Mouse (Mus musculus): ENCODE measurements around the gene Mettl9. TPM values are rescaled to one million over a fixed set of nuclear protein-coding genes. Genes with fewer than 3 reads are reported as not detected.

Mettl9 gene
- total and polyA plus RNA-seq, 3 experiments, result 25.8 to 75.0 (median 44.3) TPM

GRCm38 (mm10) chr7:121003793-121004418 lies 30.3 kb upstream of the Mettl9 start:
- in situ Hi-C loops (cut with MboI; ENCODE audit: low pct_ligation_motif_present, low pct_unique_long_range_greater_than_20kb, low sequenced_read_pairs) (no loop called here), dilution Hi-C loops (cut with MboI; ENCODE audit: extremely low pct_ligation_motif_present, extremely low pct_unique_long_range_greater_than_20kb, low sequenced_read_pairs) (no loop called here)
- Histone ChIP-seq H3K79me2 (replicated peaks; ENCODE audit: control insufficient read depth, extremely low read depth, insufficient read depth, poor library complexity, severe bottlenecking) (no peaks in the 10 kb centered on the region), H3K27ac (ENCODE audit: insufficient read depth, low read depth) (no peak overlapping the region), H3K4me3 (replicated peaks in 1 of 3; ENCODE audit: low read depth in 2 of 3, low read length in 2 of 3, poor library complexity in 1 of 3) (no peak overlapping the region), H3K9me3 (replicated peaks; ENCODE audit: low read length) (no peaks in the 10 kb centered on the region), H3K27me3 (replicated peaks) (peaks cover 2% of the 10 kb centered on the region), H3K9ac (ENCODE audit: insufficient read depth, low read depth) (no peak overlapping the region), H3K4me2 (ENCODE audit: insufficient read depth, low read depth, poor library complexity, severe bottlenecking) (no peak overlapping the region), H3K4me1 (ENCODE audit: control insufficient read depth in 1 of 2, insufficient read depth in 2 of 2) (no peaks in the 10 kb centered on the region), H3K36me3 (replicated peaks in 1 of 2; ENCODE audit: control insufficient read depth in 1 of 2, insufficient read depth in 1 of 2, low read length in 1 of 2) (no peaks in the 10 kb centered on the region)
- no peak for DNase-seq (ENCODE audit: extremely low read depth)
- TF ChIP-seq BHLHE40 (IDR thresholded peaks at IDR 0.05; ENCODE audit: low read depth, low read length), result no peak
- no peak for TF ChIP-seq SMC3 (IDR thresholded peaks at IDR 0.05; ENCODE audit: low read depth, low read length)
- TF ChIP-seq JUN (IDR thresholded peaks at IDR 0.05; ENCODE audit: insufficient read depth, low read depth, low read length), result no peak
- no peak for TF ChIP-seq HCFC1 (IDR thresholded peaks at IDR 0.05; ENCODE audit: low read depth, low read length)
- TF ChIP-seq IRF4 (IDR thresholded peaks at IDR 0.05; ENCODE audit: low read depth, low read length), result no peak
- TF ChIP-seq MYC (IDR thresholded peaks at IDR 0.05; ENCODE audit: low read depth, low read length), result no peak
- no peak for TF ChIP-seq TCF12 (IDR thresholded peaks at IDR 0.05; ENCODE audit: low read depth, low read length)
- TF ChIP-seq EP300 (IDR thresholded peaks at IDR 0.05; ENCODE audit: low read length), result no peak
- TF ChIP-seq ZKSCAN1 (IDR thresholded peaks at IDR 0.05; ENCODE audit: borderline replicate concordance, low read depth, low read length), result no peak
- no peak for TF ChIP-seq JUND (conservative IDR thresholded peaks at IDR 0.05; ENCODE audit: low read depth, low read length)
- TF ChIP-seq TBP (conservative IDR thresholded peaks at IDR 0.05; ENCODE audit: low read depth, low read length), result no peak
- TF ChIP-seq KAT2A (IDR thresholded peaks at IDR 0.05; ENCODE audit: insufficient replicate concordance, low read length), result no peak
- no peak for TF ChIP-seq ZNF384 (IDR thresholded peaks at IDR 0.05; ENCODE audit: low read depth, low read length)

DNA sequence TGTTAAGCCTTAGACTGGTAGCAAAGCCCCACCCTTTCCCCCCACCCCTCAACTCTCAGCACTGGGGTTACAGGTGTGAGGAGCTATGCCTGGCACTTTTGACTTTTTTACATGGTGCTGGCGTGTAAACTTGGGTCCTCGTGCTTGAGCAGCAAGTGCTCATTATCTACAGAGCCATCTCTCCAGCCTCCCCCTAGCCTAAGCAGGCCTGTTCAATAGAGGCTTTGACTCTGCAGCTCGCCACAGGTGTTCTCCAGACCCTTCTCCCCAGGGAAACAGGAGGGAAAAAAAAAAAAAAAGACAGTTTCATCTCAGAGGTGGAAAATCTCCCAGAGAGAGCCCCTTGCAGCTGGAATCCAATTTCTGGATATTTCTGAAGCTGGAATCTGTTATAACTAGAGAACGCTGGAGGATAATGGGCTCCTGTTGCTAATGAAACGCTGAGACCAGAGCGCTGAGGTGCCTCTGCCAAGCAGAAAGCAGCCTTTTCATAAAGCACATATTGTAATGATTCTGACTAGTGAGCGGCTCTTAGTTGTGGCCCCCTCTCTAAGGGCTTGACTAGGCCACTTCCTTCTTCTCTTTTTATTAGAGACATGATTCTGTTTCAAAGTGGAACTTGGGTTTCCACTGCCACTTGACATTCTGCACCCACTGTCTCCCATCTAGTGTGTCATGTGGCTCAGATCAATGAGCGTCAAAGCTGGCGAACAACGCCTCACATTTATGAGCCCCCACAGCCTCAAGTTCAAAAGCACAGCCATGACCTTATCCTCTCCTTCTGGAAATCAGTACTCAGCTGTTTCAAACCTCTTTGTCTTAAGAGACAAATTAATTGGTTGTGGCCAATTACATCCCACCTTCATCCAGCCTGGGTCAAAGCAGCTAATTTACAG lies 22.2 kb upstream of the Mettl9 start:
- Histone ChIP-seq H3K27ac (ENCODE audit: insufficient read depth, low read depth) (no peak overlapping the region), H3K4me2 (ENCODE audit: insufficient read depth, low read depth, poor library complexity, severe bottlenecking) (no peak overlapping the region), H3K79me2 (replicated peaks; ENCODE audit: control insufficient read depth, extremely low read depth, insufficient read depth, poor library complexity, severe bottlenecking) (no peaks in the 10 kb centered on the region), H3K4me3 (replicated peaks in 1 of 3; ENCODE audit: low read depth in 2 of 3, low read length in 2 of 3, poor library complexity in 1 of 3) (no peak overlapping the region), H3K27me3 (replicated peaks) (no peaks in the 10 kb centered on the region), H3K9ac (ENCODE audit: insufficient read depth, low read depth) (no peak overlapping the region), H3K9me3 (replicated peaks; ENCODE audit: low read length) (no peaks in the 10 kb centered on the region), H3K36me3 (replicated peaks in 1 of 2; ENCODE audit: control insufficient read depth in 1 of 2, insufficient read depth in 1 of 2, low read length in 1 of 2) (no peaks in the 10 kb centered on the region), H3K4me1 (ENCODE audit: control insufficient read depth in 1 of 2, insufficient read depth in 2 of 2) (peaks cover 2 to 14% of the 10 kb centered on the region in 2 experiments; a peak in 3 of 4 replicates)
- in situ Hi-C loops (cut with MboI; ENCODE audit: low pct_ligation_motif_present, low pct_unique_long_range_greater_than_20kb, low sequenced_read_pairs), result no loop called here
- TF ChIP-seq POLR2A (IDR thresholded peaks at IDR 0.05; ENCODE audit: low read depth, low read length) (no peak), SIN3A (IDR thresholded peaks at IDR 0.05; ENCODE audit: low read length) (no peak), CHD1 (IDR thresholded peaks at IDR 0.05; ENCODE audit: low read depth, low read length) (no peak), SMC3 (IDR thresholded peaks at IDR 0.05; ENCODE audit: low read depth, low read length) (no peak), ZC3H11A (IDR thresholded peaks at IDR 0.05; ENCODE audit: low read depth, low read length) (no peak), EP300 (IDR thresholded peaks at IDR 0.05; ENCODE audit: low read length) (no peak), RAD21 (IDR thresholded peaks at IDR 0.05; ENCODE audit: low read depth, low read length) (no peak), E2F4 (IDR thresholded peaks at IDR 0.05; ENCODE audit: insufficient replicate concordance, low read depth, low read length) (no peak), TCF12 (IDR thresholded peaks at IDR 0.05; ENCODE audit: low read depth, low read length) (no peak), CHD2 (IDR thresholded peaks at IDR 0.05; ENCODE audit: low read length) (no peak), JUND (conservative IDR thresholded peaks at IDR 0.05; ENCODE audit: low read depth, low read length) (no peak)
- DNase-seq (ENCODE audit: extremely low read depth), result no peak
- dilution Hi-C loops (cut with MboI; ENCODE audit: extremely low pct_ligation_motif_present, extremely low pct_unique_long_range_greater_than_20kb, low sequenced_read_pairs), result no loop called here
